Mouse (Mus musculus): ENCODE measurements around the gene Peg3. TPM values are rescaled to one million over a fixed set of nuclear protein-coding genes. Genes with fewer than 3 reads are reported as not detected.
"Not testable (repeated sequence)": the region's sequence is repeated elsewhere in the genome, so short reads cannot be mapped to it uniquely, and the experiment has no call there.

The Peg3 gene
- polyA plus RNA-seq (2016; fragmentation: Nextera tagmentation; extraction: Ambion mirVana) = 198 and 307 TPM in 2 replicates

DNA sequence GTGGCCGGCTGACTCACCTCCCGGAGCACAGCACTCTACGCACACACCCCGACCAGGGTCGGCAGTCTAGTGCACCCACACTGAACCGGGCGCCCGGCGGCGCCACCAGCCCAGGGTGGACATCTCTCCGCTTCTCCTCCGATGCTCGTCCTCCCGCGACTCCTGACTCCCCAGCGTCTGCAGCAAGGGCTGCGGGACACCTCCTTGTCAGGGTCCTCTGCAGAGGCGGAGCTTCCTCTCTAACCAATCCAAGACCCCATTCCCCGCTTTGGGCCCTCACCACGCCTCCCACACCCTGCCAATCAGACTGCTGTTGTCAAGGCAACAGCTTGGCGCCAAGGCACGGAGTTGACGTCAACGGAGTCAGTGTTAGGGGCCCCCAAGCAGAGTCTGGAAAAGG is at the start of gene Peg3, which contains the start of gene Usp29:
Gene Peg3, minus strand, starts transcription at position 191 of the 400 bp plus-strand sequence.
Gene Usp29, plus strand, starts transcription at position 338 of the 400 bp plus-strand sequence.
- peak; percentile 97 for DNase-seq (ENCODE audit: low spot score)
- Histone ChIP-seq H3K4me1 (no peaks in the 10 kb centered on the region), H3K27me3 (ENCODE audit: insufficient read depth, poor library complexity, severe bottlenecking) (no peaks in the 10 kb centered on the region), H3K27ac (peak within 1 kb of the TSS; percentile 89), H3K4me3 (peak within 1 kb of the TSS; percentile 68), H3K36me3 (peaks cover 24% of the 10 kb centered on the region), H3K9me3 (peaks cover 40% of the 10 kb centered on the region)
- 50% methylated on average over 24 of the region's 24 CpGs for WGBS

DNA sequence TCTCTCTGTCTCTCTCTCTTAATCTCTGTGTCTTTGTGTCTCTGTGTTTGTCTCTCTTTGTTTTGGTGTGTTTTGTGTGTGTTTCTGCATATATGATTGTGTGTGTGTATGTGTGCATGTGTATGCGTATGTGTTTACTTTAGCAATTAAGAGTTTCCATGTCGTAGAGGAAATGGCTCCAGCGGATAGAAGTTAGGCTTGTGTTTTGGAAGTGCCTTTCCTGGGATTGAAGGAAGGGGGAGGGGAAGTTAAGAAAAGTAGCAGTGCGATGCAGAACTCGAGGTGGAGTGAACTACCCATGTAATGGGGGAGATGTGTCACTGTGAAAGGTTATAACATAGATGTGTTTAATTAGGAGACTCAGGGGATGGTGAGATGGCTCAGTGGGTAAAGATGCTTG is 48.9 kb upstream of the Peg3 start:
- H3K4me1 ChIP-seq = peaks cover 47% of the 10 kb centered on the region
- no peak for DNase-seq (ENCODE audit: low spot score)

DNA sequence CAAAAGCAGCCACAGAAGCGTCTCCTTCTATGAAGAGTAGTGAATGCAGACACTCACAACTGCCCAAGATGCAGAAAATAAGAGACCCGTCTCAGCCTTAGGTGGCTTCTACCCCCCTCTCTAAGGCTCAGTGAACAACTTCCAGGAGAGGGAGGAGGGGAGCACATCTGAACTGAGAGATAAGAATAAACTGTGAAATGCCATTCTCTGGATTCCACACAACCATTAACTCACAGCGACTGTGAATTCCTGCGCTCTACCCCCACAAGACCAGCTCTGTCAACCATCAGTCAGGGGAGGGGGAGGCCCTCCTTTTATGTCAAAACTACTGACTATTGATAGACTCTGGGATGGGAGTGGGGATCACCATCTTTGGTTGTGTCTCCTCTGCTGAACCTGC is 47.5 kb upstream of the Peg3 start:
- whole genome bisulfite sequencing = 7% methylated on average over 4 of the region's 4 CpGs
- Histone ChIP-seq H3K36me3 (no peaks in the 10 kb centered on the region), H3K4me3 (peak overlapping the region; percentile 32), H3K9me3 (no peaks in the 10 kb centered on the region), H3K27ac (peak overlapping the region; percentile 87), H3K4me1 (peaks cover 51% of the 10 kb centered on the region), H3K27me3 (ENCODE audit: insufficient read depth, poor library complexity, severe bottlenecking) (no peaks in the 10 kb centered on the region)
- DNase-seq (ENCODE audit: low spot score) = peak; percentile 82

More for the DNA sequence above, 48.9 kb upstream of the Peg3 start:
- no peaks in the 10 kb centered on the region for H3K27me3 ChIP-seq (ENCODE audit: insufficient read depth, poor library complexity, severe bottlenecking)
- H3K27ac ChIP-seq = peak overlapping the region; percentile 87
- H3K4me3 ChIP-seq = no peak overlapping the region
- no peaks in the 10 kb centered on the region for H3K36me3 ChIP-seq
- 72% methylated on average over 5 of the region's 5 CpGs for WGBS
- H3K9me3 ChIP-seq = no peaks in the 10 kb centered on the region

DNA sequence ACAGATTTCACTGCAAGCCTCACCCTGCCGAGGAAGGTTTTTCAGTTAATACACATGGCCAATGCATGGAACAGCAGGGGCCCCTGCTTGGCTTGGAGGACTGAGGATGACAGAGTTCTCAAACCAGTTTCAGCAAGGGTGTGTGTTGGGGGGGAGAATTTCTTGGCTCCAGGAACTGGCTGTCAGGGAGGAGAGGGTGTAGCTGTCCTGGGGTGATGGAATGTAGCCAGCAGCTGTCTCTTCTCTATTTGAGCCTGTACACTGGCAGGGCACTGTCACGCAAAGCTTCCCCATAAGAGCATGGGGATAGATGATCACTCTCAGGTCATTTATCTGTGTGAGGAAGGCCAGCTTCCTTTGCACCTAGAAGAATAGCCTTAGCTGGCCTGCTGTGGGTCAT is 46.9 kb upstream of the Peg3 start:
- Histone ChIP-seq H3K27ac (peak overlapping the region; percentile 87), H3K4me3 (peak overlapping the region; percentile 32), H3K27me3 (ENCODE audit: insufficient read depth, poor library complexity, severe bottlenecking) (no peaks in the 10 kb centered on the region), H3K4me1 (peaks cover 51% of the 10 kb centered on the region), H3K36me3 (no peaks in the 10 kb centered on the region), H3K9me3 (no peaks in the 10 kb centered on the region)
- WGBS = 13% methylated on average over 2 of the region's 2 CpGs
- DNase-seq (ENCODE audit: low spot score) = no peak

DNA sequence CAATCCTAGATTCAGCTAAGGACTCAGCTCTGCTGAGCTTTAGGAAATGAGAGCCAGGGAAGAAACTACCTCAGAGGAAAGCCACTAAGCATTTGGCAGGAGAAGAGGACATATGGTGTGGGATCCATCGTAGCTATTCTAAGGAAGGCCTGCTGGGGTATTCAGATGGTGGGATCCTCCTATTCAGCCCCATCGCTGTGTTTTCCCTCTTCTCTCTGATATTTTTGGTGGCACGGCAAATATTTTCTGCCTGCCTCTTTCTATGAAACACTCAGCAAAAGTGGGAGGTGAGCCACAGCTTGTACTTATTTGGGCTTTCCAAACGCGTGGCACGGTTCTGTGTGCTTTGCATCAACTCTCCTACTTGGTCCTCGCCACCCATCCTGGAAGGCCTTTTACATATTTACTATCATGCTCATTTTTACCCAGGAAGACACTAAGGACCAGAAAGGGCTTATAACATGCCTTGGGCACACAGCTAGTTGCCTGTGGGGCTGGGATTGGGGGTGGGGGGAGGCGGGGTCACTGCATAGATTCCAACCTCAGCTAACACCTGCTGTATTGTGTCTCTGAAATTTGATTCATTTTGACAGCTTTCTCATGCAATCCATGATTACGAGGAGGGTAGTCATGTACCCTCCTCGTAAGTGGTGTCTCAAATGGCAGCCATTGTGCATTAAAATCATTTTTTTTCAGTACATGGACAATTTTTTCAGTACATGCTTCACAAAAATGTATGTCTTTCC is 46.3 kb upstream of the Peg3 start:
- Histone ChIP-seq H3K27ac (peak overlapping the region; percentile 87), H3K27me3 (ENCODE audit: insufficient read depth, poor library complexity, severe bottlenecking) (no peaks in the 10 kb centered on the region), H3K4me1 (peaks cover 48% of the 10 kb centered on the region), H3K9me3 (no peaks in the 10 kb centered on the region), H3K4me3 (no peak overlapping the region; the same call in 1 of the 2 replicates), H3K36me3 (no peaks in the 10 kb centered on the region)
- WGBS = 79% methylated on average over 10 of the region's 10 CpGs
- DNase-seq (ENCODE audit: low spot score) = no peak

DNA sequence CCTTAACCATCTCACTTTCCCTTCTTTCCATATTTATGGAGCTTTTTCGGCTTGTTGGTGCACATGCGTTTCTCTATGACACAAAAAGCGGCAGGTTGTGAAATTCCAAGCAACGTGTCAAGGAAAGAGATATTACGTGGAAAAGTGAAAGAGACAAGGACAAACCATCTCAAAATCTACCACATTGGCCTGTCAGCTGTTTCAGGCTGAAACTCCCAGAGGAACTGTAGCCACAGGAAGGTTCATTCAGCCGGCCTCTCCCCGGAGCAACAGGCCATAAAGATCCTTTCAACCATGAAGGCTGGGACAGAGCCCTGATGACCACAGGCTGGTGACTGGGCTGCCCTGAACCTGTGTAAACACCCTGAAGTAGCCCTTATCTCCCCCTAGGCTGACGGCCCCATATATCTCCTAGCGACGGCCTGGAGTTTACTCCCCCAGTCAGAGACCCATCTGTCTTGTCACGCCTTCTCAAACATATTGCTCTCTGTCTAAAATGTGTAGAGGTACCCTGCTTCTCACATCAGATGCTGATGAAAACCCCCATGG is 43.7 kb upstream of the Peg3 start:
- H3K4me1 ChIP-seq = peaks cover 65% of the 10 kb centered on the region
- H3K27me3 ChIP-seq (ENCODE audit: insufficient read depth, poor library complexity, severe bottlenecking); H3K4me3 ChIP-seq; H3K36me3 ChIP-seq; H3K9me3 ChIP-seq; DNase-seq (ENCODE audit: low spot score): not testable (repeated sequence)
- WGBS = 36% methylated on average over 11 of the region's 11 CpGs
- peak overlapping the region; percentile 82 for H3K27ac ChIP-seq

DNA sequence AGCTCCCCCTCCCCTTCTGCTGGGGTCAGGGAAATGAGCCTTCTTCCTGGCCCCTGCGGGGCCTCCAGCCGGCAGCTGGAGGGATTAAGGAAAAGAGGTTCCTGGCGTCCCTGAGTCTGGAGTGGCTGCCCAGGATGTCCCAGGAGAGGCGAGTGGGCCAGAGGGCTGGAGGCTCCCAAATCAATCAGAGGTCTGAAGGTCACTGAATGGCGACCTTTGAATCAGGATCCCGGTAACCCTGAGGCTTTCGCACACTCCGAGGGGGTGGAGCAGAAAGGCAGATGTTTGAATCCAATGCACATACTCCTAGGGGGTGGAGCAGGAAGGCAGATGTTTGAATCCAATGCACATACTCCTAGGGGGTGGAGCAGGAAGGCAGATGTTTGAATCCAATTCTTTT is 40.1 kb upstream of the Peg3 start:
- H3K9me3 ChIP-seq = no peaks in the 10 kb centered on the region
- H3K27ac ChIP-seq = peak overlapping the region; percentile 86
- peak overlapping the region; percentile 30; the same call in 1 of the 2 replicates for H3K4me3 ChIP-seq
- 4% methylated on average over 8 of the region's 8 CpGs for WGBS
- H3K4me1 ChIP-seq = peaks cover 37% of the 10 kb centered on the region
- no peaks in the 10 kb centered on the region for H3K27me3 ChIP-seq (ENCODE audit: insufficient read depth, poor library complexity, severe bottlenecking)
- peaks cover 21% of the 10 kb centered on the region for H3K36me3 ChIP-seq
- peak; percentile 82 for DNase-seq (ENCODE audit: low spot score)

DNA sequence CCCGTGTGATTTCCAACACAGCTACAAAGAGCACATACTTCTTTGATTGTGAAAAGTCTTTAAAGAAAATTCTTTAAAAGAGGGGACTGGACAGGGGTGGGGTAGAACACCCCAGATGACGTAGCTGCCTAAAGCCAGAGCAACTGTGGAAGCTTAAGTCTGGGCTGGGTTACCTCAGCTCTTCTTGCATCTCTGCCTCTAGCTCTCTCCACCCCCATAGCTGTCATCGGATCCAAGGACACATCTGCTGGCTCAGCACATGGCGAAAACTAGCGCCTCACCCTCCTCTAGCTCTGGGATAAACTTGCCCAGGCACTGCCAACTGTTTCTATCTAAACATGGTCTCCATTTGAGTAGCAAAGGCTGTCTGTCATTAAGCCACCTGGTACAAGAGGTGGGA is 35.0 kb upstream of the Peg3 start:
- Histone ChIP-seq H3K36me3 (peaks cover 25% of the 10 kb centered on the region), H3K4me3 (no peak overlapping the region), H3K4me1 (peaks cover 13% of the 10 kb centered on the region), H3K27me3 (ENCODE audit: insufficient read depth, poor library complexity, severe bottlenecking) (no peaks in the 10 kb centered on the region), H3K27ac (peak overlapping the region; percentile 23; the same call in 1 of the 2 replicates), H3K9me3 (no peaks in the 10 kb centered on the region)
- DNase-seq (ENCODE audit: low spot score) = no peak
- 32% methylated on average over 5 of the region's 5 CpGs for WGBS

DNA sequence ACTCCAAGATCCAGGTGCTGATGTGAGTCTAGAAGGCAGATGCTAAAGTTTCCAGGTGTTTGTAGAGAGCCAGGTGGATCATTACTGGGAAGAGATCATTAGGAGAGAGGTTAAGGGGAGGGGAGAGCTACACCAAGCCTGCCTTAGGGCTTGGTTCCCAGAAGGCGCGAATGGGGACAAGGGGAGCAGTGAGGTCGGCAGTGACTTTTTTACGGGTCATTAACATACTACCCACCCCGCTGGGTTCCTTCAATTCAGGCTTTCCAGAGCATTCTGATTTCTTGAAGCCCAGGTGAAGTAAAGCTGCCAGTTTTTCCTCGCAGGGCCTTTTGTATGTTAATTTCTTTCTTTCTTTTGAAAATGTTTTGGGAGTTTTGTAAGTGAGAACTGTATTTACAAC is 29.9 kb upstream of the Peg3 start:
- Histone ChIP-seq H3K4me3 (no peak overlapping the region), H3K36me3 (peaks cover 3% of the 10 kb centered on the region), H3K4me1 (peaks cover 2% of the 10 kb centered on the region; the same call in 1 of the 2 replicates), H3K9me3 (no peaks in the 10 kb centered on the region), H3K27ac (no peak overlapping the region), H3K27me3 (ENCODE audit: insufficient read depth, poor library complexity, severe bottlenecking) (no peaks in the 10 kb centered on the region)
- 45% methylated on average over 6 of the region's 6 CpGs for WGBS
- no peak for DNase-seq (ENCODE audit: low spot score)

DNA sequence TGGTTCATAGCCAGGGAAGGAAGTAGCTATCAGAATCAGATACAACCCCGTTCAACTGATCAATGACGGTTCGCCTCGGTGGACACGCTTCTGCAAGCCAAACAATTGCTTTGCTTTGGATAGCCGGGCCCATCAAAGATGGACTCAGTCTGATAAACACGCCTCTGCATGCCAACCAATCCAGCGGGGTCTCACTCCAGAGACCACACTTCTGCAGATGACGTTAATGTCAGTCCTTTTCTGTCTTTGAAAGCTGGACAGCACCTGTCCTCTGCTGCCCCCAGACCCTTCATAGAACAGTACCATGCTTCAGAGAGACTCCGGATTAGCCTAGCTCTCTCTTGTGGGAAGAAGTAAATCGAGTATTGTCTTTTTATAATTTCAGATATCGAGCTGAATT is 29.5 kb upstream of the Peg3 start:
- Histone ChIP-seq H3K27me3 (ENCODE audit: insufficient read depth, poor library complexity, severe bottlenecking) (no peaks in the 10 kb centered on the region), H3K4me3 (no peak overlapping the region), H3K36me3 (peaks cover 3% of the 10 kb centered on the region), H3K4me1 (no peaks in the 10 kb centered on the region), H3K9me3 (no peaks in the 10 kb centered on the region), H3K27ac (no peak overlapping the region)
- 70% methylated on average over 12 of the region's 12 CpGs for WGBS
- no peak for DNase-seq (ENCODE audit: low spot score)

DNA sequence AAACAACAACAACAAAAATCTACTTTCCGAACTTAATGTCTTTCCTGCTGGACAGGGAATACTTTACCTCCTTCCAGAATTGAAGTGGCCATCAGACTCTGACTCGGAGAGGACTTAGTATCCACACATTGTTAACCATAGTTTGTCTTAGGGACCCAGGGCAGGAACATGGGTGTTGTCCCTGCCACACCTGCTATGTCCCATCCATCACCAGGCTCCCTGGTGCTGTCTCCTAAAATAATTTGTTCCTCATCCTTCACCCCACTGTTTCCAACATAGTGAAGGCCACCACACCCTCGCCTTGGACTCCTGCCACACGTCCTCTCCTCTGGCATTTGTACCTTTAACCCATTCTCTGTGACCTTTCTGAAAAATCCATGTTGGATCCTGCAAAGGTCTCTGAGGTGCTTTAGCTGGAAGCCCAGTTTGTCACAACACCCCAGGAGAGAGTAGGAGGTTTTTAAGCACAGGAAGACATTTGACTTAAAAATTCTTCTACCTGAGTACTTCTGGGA is 26.6 kb upstream of the Peg3 start:
- H3K27ac ChIP-seq = no peak overlapping the region
- no peak overlapping the region for H3K4me3 ChIP-seq

DNA sequence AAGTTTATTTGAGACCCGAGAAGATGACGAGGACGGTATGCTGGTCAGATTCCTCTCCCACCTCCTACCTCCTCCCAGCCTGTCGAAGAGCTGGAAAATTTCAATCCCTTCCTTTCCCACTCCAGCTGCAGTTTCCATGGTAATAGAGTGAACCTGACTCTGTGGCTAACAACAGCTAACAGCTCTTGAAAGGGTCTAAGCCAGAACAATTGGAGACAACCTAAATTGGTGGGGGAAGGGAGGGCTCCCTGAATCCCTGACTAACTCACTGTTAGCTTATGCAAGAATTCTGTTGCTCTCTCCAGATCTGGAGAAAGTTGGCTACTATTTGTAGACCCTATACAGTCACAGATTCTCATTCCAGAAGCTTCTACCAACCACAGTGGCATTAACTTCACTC is 23.2 kb upstream of the Peg3 start:
- Histone ChIP-seq H3K4me3 (no peak overlapping the region), H3K27me3 (ENCODE audit: insufficient read depth, poor library complexity, severe bottlenecking) (no peaks in the 10 kb centered on the region), H3K9me3 (no peaks in the 10 kb centered on the region), H3K36me3 (no peaks in the 10 kb centered on the region), H3K4me1 (peaks cover 15% of the 10 kb centered on the region), H3K27ac (0 out of 2 replicates have a peak overlapping the region, but pooled peaks have one; percentile 6)
- no peak for DNase-seq (ENCODE audit: low spot score)
- 26% methylated on average over 4 of the region's 4 CpGs for WGBS

More for the DNA sequence above, 26.6 kb upstream of the Peg3 start:
- WGBS = 71% methylated on average over 4 of the region's 4 CpGs
- no peak for DNase-seq (ENCODE audit: low spot score)
- Histone ChIP-seq H3K9me3 (no peaks in the 10 kb centered on the region), H3K36me3 (no peaks in the 10 kb centered on the region; the same call in 1 of the 2 replicates), H3K27me3 (ENCODE audit: insufficient read depth, poor library complexity, severe bottlenecking) (no peaks in the 10 kb centered on the region), H3K4me1 (peaks cover 7% of the 10 kb centered on the region)

DNA sequence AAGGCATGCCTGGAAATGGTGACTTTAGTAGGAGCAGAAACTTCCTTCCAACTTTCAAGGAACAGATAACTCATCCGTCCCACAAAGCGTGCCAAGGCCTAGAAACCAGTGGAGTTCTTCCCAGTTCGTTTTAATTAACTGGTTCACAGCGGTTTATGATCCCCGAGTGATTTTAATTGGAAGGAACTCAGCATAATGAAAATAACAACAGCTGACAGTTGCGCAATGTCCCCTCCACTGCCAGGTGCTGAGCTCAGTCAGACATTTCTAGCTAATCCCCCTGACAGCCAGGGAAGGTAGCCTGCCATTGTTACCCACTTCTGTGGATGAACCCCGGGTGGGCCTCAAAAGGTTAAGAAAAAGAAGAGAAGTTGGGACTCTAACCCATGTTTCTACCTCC is 19.0 kb upstream of the Peg3 start:
- Histone ChIP-seq H3K36me3 (no peaks in the 10 kb centered on the region), H3K27me3 (ENCODE audit: insufficient read depth, poor library complexity, severe bottlenecking) (no peaks in the 10 kb centered on the region), H3K4me3 (no peak overlapping the region), H3K27ac (no peak overlapping the region), H3K4me1 (peaks cover 18% of the 10 kb centered on the region), H3K9me3 (no peaks in the 10 kb centered on the region)
- 79% methylated on average over 7 of the region's 7 CpGs for WGBS
- DNase-seq (ENCODE audit: low spot score) = no peak
